Mouse (Mus musculus) CH12.LX (cell line): ENCODE measurements around the gene Fkbp15.

ENCODE experiments used
- CTCF ChIP-seq, 2 experiments: IDR thresholded peaks in 1 of 2; conservative IDR thresholded peaks in 1 of 2; 2 replicates each; pipeline ENCODE4 v1.5.1; 2011 to 2012; ENCODE audit warnings: low read depth in 2 of 2, low read length in 2 of 2, improper control_type of control experiment in 1 of 2, inconsistent platforms in 1 of 2, mild to moderate bottlenecking in 1 of 2, moderate library complexity in 1 of 2
- E2F4 ChIP-seq: IDR thresholded peaks from 2 replicates; pipeline ENCODE4 v1.6.1; 2011; ENCODE audit warnings: low read depth, low read length, improper control_type of control experiment; ENCODE audit not compliant: insufficient replicate concordance
- EP300 ChIP-seq: IDR thresholded peaks from 2 replicates; pipeline ENCODE4 v1.6.1; 2011; ENCODE audit warnings: low read length, improper control_type of control experiment
- JUN ChIP-seq: IDR thresholded peaks from 2 replicates; pipeline ENCODE4 v1.6.1; 2011; ENCODE audit warnings: low read depth, mild to moderate bottlenecking, low read length, improper control_type of control experiment, moderate library complexity; ENCODE audit not compliant: insufficient read depth
- MAFK ChIP-seq: IDR thresholded peaks from 2 replicates; pipeline ENCODE4 v1.6.1; 2011; ENCODE audit warnings: low read length, improper control_type of control experiment; ENCODE audit not compliant: insufficient replicate concordance
- MAX ChIP-seq: IDR thresholded peaks from 2 replicates; pipeline ENCODE4 v1.6.1; 2011; ENCODE audit warnings: low read length, improper control_type of control experiment
- MAZ ChIP-seq: IDR thresholded peaks from 2 replicates; pipeline ENCODE4 v1.6.1; 2012; ENCODE audit warnings: low read depth, mild to moderate bottlenecking, inconsistent platforms, low read length, improper control_type of control experiment, moderate library complexity
- MXI1 ChIP-seq: IDR thresholded peaks from 2 replicates; pipeline ENCODE4 v1.6.1; 2011; ENCODE audit warnings: mild to moderate bottlenecking, low read depth, low read length, improper control_type of control experiment
- NELFE ChIP-seq: IDR thresholded peaks from 2 replicates; pipeline ENCODE4 v1.6.1; 2011; ENCODE audit warnings: low read depth, low read length, improper control_type of control experiment
- NRF1 ChIP-seq: IDR thresholded peaks from 2 replicates; pipeline ENCODE4 v1.6.1; 2014; ENCODE audit warnings: low read depth, mild to moderate bottlenecking, inconsistent platforms, low read length, improper control_type of control experiment, moderate library complexity
- POLR2A ChIP-seq: IDR thresholded peaks from 2 replicates; pipeline ENCODE4 v1.6.1; 2011; ENCODE audit warnings: low read depth, mild to moderate bottlenecking, improper control_type of control experiment, low read length
- RCOR1 ChIP-seq: conservative IDR thresholded peaks from 2 replicates; pipeline ENCODE4 v1.6.1; 2012; ENCODE audit warnings: low read depth, mild to moderate bottlenecking, inconsistent platforms, low read length, improper control_type of control experiment
- USF2 ChIP-seq: conservative IDR thresholded peaks from 2 replicates; pipeline ENCODE4 v1.6.1; 2011; ENCODE audit warnings: low read depth, low read length, improper control_type of control experiment
- ZC3H11A ChIP-seq: IDR thresholded peaks from 2 replicates; pipeline ENCODE4 v1.6.1; 2012; ENCODE audit warnings: low read depth, mild to moderate bottlenecking, inconsistent platforms, low read length, improper control_type of control experiment

GRCm38 (mm10) chr4:62285576-62285975, 74.8 kb downstream of the Fkbp15 start:
- TF ChIP-seq E2F4 (no peak), EP300 (no peak), USF2 (no peak), ZC3H11A (no peak), MAX (no peak), CTCF (conservative IDR thresholded peaks at IDR 0.05 in 1 of 2, IDR thresholded peaks at IDR 0.05 in 1 of 2; ENCODE audit: low read depth in 2 of 2, low read length in 2 of 2) (no peak), NELFE (no peak), POLR2A (no peak), NRF1 (no peak), RCOR1 (no peak), MAZ (no peak), JUN (no peak), MXI1 (no peak), MAFK (no peak)
